Mouse (Mus musculus) cerebellum, adult 2 months (tissue): ENCODE results near the gene Pebp1. TPM values are rescaled to one million over a fixed set of nuclear protein-coding genes. Genes with fewer than 3 reads are reported as not detected.

ENCODE experiments used
- DNase-seq, 2 experiments: peaks; one replicate each; pipeline ENCODE4 v3.0.0; 2021
- H3K27ac ChIP-seq: fragments of 200-500 bp; 2 replicates; pipeline ENCODE4 v1.5.1; 2012; ENCODE audit warnings: low read length, control low read depth, inconsistent platforms; ENCODE audit not compliant: insufficient read depth
- H3K27me3 ChIP-seq: fragments of 200-500 bp; 2 replicates; pipeline ENCODE4 v1.6.1; 2012; ENCODE audit warnings: inconsistent platforms, mild to moderate bottlenecking, low read length, moderate library complexity; ENCODE audit not compliant: control insufficient read depth, insufficient read depth
- H3K4me1 ChIP-seq: fragments of 200-500 bp; 2 replicates; pipeline ENCODE4 v1.6.1; 2011; ENCODE audit warnings: low read length; ENCODE audit not compliant: control insufficient read depth, insufficient read depth
- H3K4me3 ChIP-seq: fragments of 200-500 bp; replicated peaks from 2 replicates; pipeline ENCODE3; 2011; ENCODE audit warnings: mild to moderate bottlenecking, low read depth, low read length, control low read depth; ENCODE audit not compliant: insufficient read depth
- CTCF ChIP-seq: fragments of 200-500 bp; IDR thresholded peaks from 2 replicates; pipeline ENCODE4 v1.5.1; 2011; ENCODE audit warnings: low read depth, mild to moderate bottlenecking, control low read depth, low read length, moderate library complexity, borderline replicate concordance; ENCODE audit not compliant: insufficient read depth
- POLR2A ChIP-seq: fragments of 200-500 bp; IDR thresholded peaks from 2 replicates; pipeline ENCODE4 v1.6.1; 2011; ENCODE audit warnings: low read length, control low read depth, borderline replicate concordance; ENCODE audit not compliant: insufficient read depth
- WGBS: fragments of 180-500 bp; shearing (Covaris S2); methylation state at CpG from one replicate; pipeline ENCODE4 v1.1.7; 2018; 5-methylcytosine and 5-hydroxymethylcytosine counted together
- polyA plus RNA-seq: library from polyadenylated mRNA; depleted of rRNA; stranded (reverse); fragments of >200 nt; gene quantifications from 2 replicates; pipeline ENCODE4 v1.2.3, GENCODE M21; 2012

Gene Pebp1
- polyA plus RNA-seq, 1 experiment, result 792 TPM

DNA sequence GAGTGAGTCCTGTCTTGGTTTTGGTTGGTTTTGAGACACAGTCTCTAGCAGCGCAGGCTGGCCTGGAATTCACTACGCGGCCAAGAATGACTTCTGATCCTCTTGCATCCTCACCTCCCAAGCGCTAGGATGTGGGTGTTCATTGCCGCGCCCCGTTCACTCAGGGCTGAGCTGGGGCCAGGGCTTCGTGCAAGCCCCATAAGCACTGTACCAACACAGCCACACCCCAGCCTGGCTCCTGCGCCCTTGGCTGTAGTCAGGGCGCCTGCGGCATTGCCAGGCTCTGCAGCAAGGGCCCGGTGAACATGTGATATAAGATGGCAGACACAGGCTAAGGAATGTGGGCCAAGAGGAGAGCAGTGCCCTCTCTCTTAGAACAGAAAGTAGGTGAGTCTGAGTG lies 18.0 kb downstream of the Pebp1 start:
- Histone ChIP-seq H3K4me1 (peaks cover 30% of the 10 kb centered on the region), H3K27ac (no peak overlapping the region), H3K4me3 (no peak overlapping the region), H3K27me3 (no peaks in the 10 kb centered on the region)
- TF ChIP-seq CTCF (no peak), POLR2A (no peak)
- 86% methylated on average over 12 of the region's 12 CpGs for WGBS
- no peak for DNase-seq

DNA sequence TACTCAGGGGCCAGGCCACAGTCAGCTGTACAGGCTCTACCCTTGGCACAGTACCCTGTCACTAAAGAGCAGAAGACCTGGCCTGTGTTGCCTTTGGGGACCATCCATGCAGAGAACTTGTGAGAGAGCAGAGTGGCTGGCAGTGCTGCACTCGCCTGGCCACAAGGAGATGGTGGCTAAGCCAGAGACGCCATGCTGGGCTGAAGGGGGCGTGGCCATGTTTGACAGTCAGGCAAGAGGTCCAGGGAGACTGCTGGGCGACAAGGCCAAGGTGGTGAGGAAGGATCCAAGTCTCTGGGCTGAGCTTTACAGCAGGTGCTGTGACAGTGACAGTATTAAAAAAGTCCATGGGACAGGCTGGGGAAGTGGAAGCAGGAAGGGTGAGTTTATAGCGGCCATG lies 18.7 kb downstream of the Pebp1 start:
- Histone ChIP-seq H3K4me1 (peaks cover 30% of the 10 kb centered on the region), H3K27ac (no peak overlapping the region), H3K4me3 (no peak overlapping the region), H3K27me3 (no peaks in the 10 kb centered on the region)
- DNase-seq, result peak; percentile 52 to 57
- TF ChIP-seq CTCF (no peak), POLR2A (no peak)
- 30% methylated on average over 5 of the region's 5 CpGs for WGBS

DNA sequence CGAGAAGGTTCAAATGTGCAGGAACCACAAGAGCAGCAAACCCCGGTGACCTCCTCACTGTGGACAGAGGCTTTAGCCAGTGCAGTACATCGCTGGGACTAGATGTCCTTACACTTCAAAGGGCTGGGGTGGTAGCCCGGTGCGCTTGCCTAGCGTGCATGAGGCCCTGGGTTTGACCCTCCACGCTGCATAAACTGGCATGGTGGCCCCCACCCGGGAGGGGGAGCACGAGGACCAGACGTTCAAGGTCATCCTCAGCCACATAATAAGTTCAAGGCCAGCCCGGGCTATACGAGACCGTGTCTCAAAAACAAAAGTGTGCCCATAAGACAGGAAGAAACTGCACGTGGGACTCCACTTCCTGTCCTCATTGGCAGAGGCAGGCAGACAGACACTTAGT lies 19.5 kb downstream of the Pebp1 start:
- DNase-seq, result no peak
- H3K27ac ChIP-seq, result no peak overlapping the region
- no peak overlapping the region for H3K4me3 ChIP-seq
- no peaks in the 10 kb centered on the region for H3K27me3 ChIP-seq
- whole genome bisulfite sequencing, result 79% methylated on average over 14 of the region's 14 CpGs
- TF ChIP-seq POLR2A, result no peak
- TF ChIP-seq CTCF, result no peak
- H3K4me1 ChIP-seq, result peaks cover 30% of the 10 kb centered on the region

DNA sequence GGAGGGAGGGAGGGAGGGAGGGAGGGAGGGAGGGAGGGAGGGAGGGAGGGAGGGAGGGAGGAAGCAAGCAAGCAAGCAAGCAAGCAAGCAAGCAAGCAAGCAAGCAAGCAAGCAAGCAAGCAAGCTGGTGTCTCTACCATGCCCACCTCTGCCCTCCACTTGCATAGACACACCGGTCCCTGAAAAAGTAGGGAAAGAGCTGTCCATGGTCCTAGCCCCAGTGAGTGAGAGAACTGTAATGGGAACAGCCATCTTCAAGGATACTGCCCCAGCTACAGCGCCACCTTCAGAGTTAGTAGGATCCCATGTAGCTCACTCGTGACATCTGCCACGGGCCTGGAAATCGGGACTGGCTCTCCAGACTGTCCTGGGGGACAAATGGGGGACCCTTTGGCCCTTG lies 22.7 kb downstream of the Pebp1 start:
- WGBS, result 53% methylated on average over 5 of the region's 5 CpGs
- TF ChIP-seq CTCF (no peak), POLR2A (no peak)
- H3K4me1 ChIP-seq, result peaks cover 15% of the 10 kb centered on the region
- H3K27me3 ChIP-seq, result no peaks in the 10 kb centered on the region
- no peak overlapping the region for H3K27ac ChIP-seq
- no peak for DNase-seq
- H3K4me3 ChIP-seq, result no peak overlapping the region

GRCm38 (mm10) chr5:117263566-117263965 lies 23.9 kb downstream of the Pebp1 start:
- DNase-seq, result no peak
- TF ChIP-seq POLR2A, result no peak
- TF ChIP-seq CTCF, result no peak
- H3K27me3 ChIP-seq, result no peaks in the 10 kb centered on the region
- H3K4me3 ChIP-seq, result no peak overlapping the region
- 83% methylated on average over 21 of the region's 21 CpGs for WGBS
- H3K27ac ChIP-seq, result no peak overlapping the region
- H3K4me1 ChIP-seq, result peaks cover 6% of the 10 kb centered on the region

- 93% methylated on average over 15 of the region's 15 CpGs for WGBS
- H3K4me1 ChIP-seq, result no peaks in the 10 kb centered on the region
- no peak overlapping the region for H3K4me3 ChIP-seq
- DNase-seq, result no peak
- no peak for TF ChIP-seq POLR2A
- no peak for TF ChIP-seq CTCF
- H3K27me3 ChIP-seq, result no peaks in the 10 kb centered on the region
- no peak overlapping the region for H3K27ac ChIP-seq
These were observed 29.1 kb downstream of the Pebp1 start for GRCm38 (mm10) chr5:117258276-117258675.

DNA sequence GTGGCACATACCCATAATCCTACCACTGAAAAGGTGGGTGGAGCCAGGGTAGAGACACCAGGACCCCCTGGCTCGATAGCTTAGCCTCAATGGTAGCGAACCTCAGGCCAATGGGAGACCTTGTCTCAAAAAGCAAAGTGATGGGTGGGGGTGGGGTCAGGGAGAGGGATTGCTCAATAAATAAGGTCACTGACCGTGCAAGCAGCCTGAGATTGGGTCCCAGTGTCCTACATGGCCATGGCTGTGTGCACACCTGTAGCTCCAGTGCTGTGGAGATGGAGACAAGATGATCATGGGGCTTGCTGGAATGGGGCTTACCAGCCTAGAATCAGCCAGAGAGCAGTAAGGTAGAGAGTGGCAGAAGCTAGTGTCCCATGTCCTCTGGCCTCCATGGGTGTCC lies 35.7 kb downstream of the Pebp1 start:
- TF ChIP-seq CTCF (no peak), POLR2A (no peak)
- DNase-seq, result no peak
- WGBS, result 95% methylated on average over 3 of the region's 3 CpGs
- Histone ChIP-seq H3K27ac (no peak overlapping the region), H3K27me3 (no peaks in the 10 kb centered on the region), H3K4me1 (peaks cover 14% of the 10 kb centered on the region; the same call in 1 of the 2 replicates), H3K4me3 (no peak overlapping the region)

DNA sequence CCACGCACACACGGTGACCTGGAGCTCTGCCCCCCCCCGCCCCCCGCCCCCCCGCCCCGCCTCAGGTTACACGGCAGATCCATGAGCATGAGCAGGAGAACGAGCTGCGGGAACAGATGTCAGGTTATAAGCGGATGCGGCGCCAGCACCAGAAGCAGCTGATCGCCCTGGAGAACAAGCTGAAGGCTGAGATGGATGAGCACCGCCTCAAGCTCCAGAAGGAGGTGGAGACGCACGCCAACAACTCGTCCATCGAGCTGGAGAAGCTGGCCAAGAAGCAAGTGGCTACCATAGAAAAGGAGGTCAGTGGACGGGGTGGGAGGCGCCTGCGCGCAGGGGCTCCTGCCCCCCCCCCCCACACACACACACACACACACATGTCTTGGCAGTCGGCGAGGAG lies 36.6 kb downstream of the Pebp1 start:
- 27% methylated on average over 24 of the region's 24 CpGs for whole genome bisulfite sequencing
- Histone ChIP-seq H3K27ac (no peak overlapping the region), H3K4me1 (peaks cover 14% of the 10 kb centered on the region; the same call in 1 of the 2 replicates), H3K27me3 (no peaks in the 10 kb centered on the region), H3K4me3 (no peak overlapping the region)
- TF ChIP-seq POLR2A, result no peak
- no peak for TF ChIP-seq CTCF
- DNase-seq, result peak in 1 of 2 experiments; percentile 27
